Mouse (Mus musculus) spleen, postnatal 4 days (tissue): ENCODE data around the gene Nuak2.

Source experiments
- DNase-seq, 2 experiments: peaks; one replicate each; pipeline ENCODE4 v3.0.0; 2022; ENCODE audit warnings: low spot score in 2 of 2

Nuak2 gene

GRCm38 (mm10) chr1:132377055-132377365, 61.1 kb downstream of the Nuak2 start:
- DNase-seq: no peak

GRCm38 (mm10) chr1:132377811-132378210, 61.9 kb downstream of the Nuak2 start:
- no peak for DNase-seq

GRCm38 (mm10) chr1:132380550-132381100, 64.7 kb downstream of the Nuak2 start:
- DNase-seq: peak in 1 of 2 experiments; percentile 19

GRCm38 (mm10) chr1:132381929-132382328, 66.0 kb downstream of the Nuak2 start:
- DNase-seq: peak; percentile 65 to 75
